ENCODE assay signal across 29 mouse cellular contexts in the genomic region with DNA sequence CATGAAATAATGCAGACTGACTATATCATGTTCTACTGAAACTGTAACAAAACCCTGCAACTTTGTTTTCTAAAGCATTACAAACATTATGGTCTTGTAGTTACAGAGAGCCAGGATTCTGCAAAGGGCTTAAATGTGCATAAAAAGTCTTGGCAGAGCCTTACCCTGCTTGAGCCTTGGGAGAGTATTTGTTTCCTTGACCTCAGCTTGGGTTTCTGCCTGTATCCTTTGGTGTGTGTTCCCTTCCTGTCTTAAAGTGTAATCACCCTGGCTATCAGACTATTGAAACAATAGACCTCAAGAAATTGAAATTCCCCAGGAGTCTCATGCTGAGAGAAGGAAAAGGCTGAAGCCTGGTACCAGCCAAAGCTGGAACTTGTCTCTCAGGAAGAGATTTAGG.
A peak's percentile ranks its signal among the peaks of the same experiment; 100 is the strongest.
DNase-seq lines count a peak whose midpoint lies in the region; ATAC-seq and TF ChIP-seq lines count a peak whose summit lies in the region.
"Had no signal": no experiment of that assay in that cellular context is flagged by ENCODE, and none has a peak within 500 bp of the region (broad histone marks: within the 10 kb centered on the region; RNA-seq: fewer than 3 reads in every experiment).

No protein-coding gene starts in this region.

- H3K27ac ChIP-seq in layer of hippocampus, adult 2 months: peak overlapping the region; percentile 49
- H3K27ac ChIP-seq: embryonic facial prominence, embryonic 15.5 days; heart, adult 2 months; heart, embryonic 10.5 days; heart, embryonic 13.5 days; hindbrain, embryonic 12.5 days; hindbrain, embryonic 15.5 days had no signal

- TF ChIP-seq CTCF in layer of hippocampus, adult 2 months (conservative IDR thresholded peaks at IDR 0.05): no peak

- DNase-seq in frontal cortex, postnatal 36 days (ENCODE audit: low spot score in 2 of 2): no peak
- no peak for DNase-seq in layer of hippocampus, adult 2 months (ENCODE audit: low spot score in 2 of 2)
- DNase-seq in layer of hippocampus, postnatal 25 days (ENCODE audit: extremely low spot score in 1 of 2, low spot score in 1 of 2): no peak
- peak; percentile 4 for DNase-seq in ovary, postnatal 14 days (ENCODE audit: low spot score)
- DNase-seq in ovary, adult 18-20 months (ENCODE audit: low spot score): no peak
- peak; percentile 1 for DNase-seq in ZHBTc4 (ENCODE audit: low read depth, low spot score)
- DNase-seq: adrenal gland, adult 8-10 months; adrenal gland, postnatal 25 days; B cell, adult 2 months; cerebellum, adult 11-12 months; cerebellum, adult 8-10 months; cerebellum, postnatal 10 days; cerebellum, postnatal 36 days; embryo, embryonic 11 days; forebrain, postnatal 0 days; gastrocnemius, postnatal 10 days; gastrocnemius, postnatal 36 days; heart, adult 2 months; heart, postnatal 14 days; heart, postnatal 4 days had no signal

- no peak overlapping the region for H3K4me3 ChIP-seq in layer of hippocampus, adult 2 months
- H3K4me3 ChIP-seq: embryonic facial prominence, embryonic 15.5 days; heart, adult 2 months; heart, embryonic 10.5 days; heart, embryonic 13.5 days; hindbrain, embryonic 12.5 days; hindbrain, embryonic 15.5 days had no signal

- ATAC-seq in frontal cortex, adult (ENCODE audit: low TSS enrichment): peak; percentile 13; the same call in 1 of the 2 replicates
- ATAC-seq: activated CD4-positive, CD25-positive, alpha-beta regulatory T cell, adult 4 months; forebrain, embryonic 14.5 days; forebrain, postnatal 0 days; Patski had no signal

Comparison
In these comparisons a context has a peak if more than half of its experiments do, and no peak if none do; other contexts are left out.
1. DNase-seq: peak in ovary, postnatal 14 days (single experiment) and ZHBTc4 (single experiment); none in frontal cortex, postnatal 36 days (0 of 2), layer of hippocampus, adult 2 months (0 of 2), layer of hippocampus, postnatal 25 days (0 of 2) and ovary, adult 18-20 months (single experiment).